Mouse (Mus musculus) spleen, adult 12 weeks (tissue): Measurements from ENCODE around the gene Tmem108.

Experiments
- DNase-seq: peaks from one replicate; pipeline ENCODE4 v3.0.0; 2022; ENCODE audit warnings: low spot score

Gene Tmem108

GRCm38 (mm10) chr9:103584865-103585264 is 176.8 kb downstream of the Tmem108 start:
- DNase-seq = no peak

- DNase-seq = no peak
Measured at GRCm38 (mm10) chr9:103582249-103582961, 179.2 kb downstream of the Tmem108 start.

GRCm38 (mm10) chr9:103580621-103581020 is 181.0 kb downstream of the Tmem108 start:
- no peak for DNase-seq

- no peak for DNase-seq
Measured at GRCm38 (mm10) chr9:103580186-103580585, 181.5 kb downstream of the Tmem108 start.

GRCm38 (mm10) chr9:103579411-103580026 is 182.1 kb downstream of the Tmem108 start:
- DNase-seq = no peak

GRCm38 (mm10) chr9:103577731-103578130 is 183.9 kb downstream of the Tmem108 start:
- no peak for DNase-seq

GRCm38 (mm10) chr9:103577181-103577580 is 184.5 kb downstream of the Tmem108 start:
- no peak for DNase-seq

GRCm38 (mm10) chr9:103575901-103576300 is 185.7 kb downstream of the Tmem108 start:
- DNase-seq = no peak

- DNase-seq = no peak
Measured at GRCm38 (mm10) chr9:103573994-103574750, 187.5 kb downstream of the Tmem108 start.

- DNase-seq = no peak
Measured at GRCm38 (mm10) chr9:103570158-103570741, 191.4 kb downstream of the Tmem108 start.

- no peak for DNase-seq
Measured at GRCm38 (mm10) chr9:103568983-103569382, 192.7 kb downstream of the Tmem108 start.

- no peak for DNase-seq
Measured at GRCm38 (mm10) chr9:103565186-103565585, 196.5 kb downstream of the Tmem108 start.

GRCm38 (mm10) chr9:103563864-103564610 is 197.6 kb downstream of the Tmem108 start:
- no peak for DNase-seq

- no peak for DNase-seq
Measured at GRCm38 (mm10) chr9:103562063-103562462, 199.6 kb downstream of the Tmem108 start.

- DNase-seq = no peak
Measured at GRCm38 (mm10) chr9:103558741-103559140, 202.9 kb downstream of the Tmem108 start.

- no peak for DNase-seq
Measured at GRCm38 (mm10) chr9:103558240-103558639, 203.4 kb downstream of the Tmem108 start.

GRCm38 (mm10) chr9:103557085-103557484 is 204.6 kb downstream of the Tmem108 start:
- DNase-seq = no peak

GRCm38 (mm10) chr9:103555334-103555733 is 206.3 kb downstream of the Tmem108 start:
- no peak for DNase-seq

- DNase-seq = no peak
Measured at GRCm38 (mm10) chr9:103550661-103551248, 210.9 kb downstream of the Tmem108 start.

GRCm38 (mm10) chr9:103549178-103549577 is 212.5 kb downstream of the Tmem108 start:
- no peak for DNase-seq

GRCm38 (mm10) chr9:103548606-103549005 is 213.0 kb downstream of the Tmem108 start:
- DNase-seq = no peak
